Mouse (Mus musculus): Measurements from ENCODE around the gene Notum.

The Notum gene

GRCm38 (mm10) chr11:120673594-120674122, 12.7 kb upstream of the Notum start:
- DNase-seq (ENCODE audit: low read depth): no peak

- DNase-seq (ENCODE audit: low read depth): peak; percentile 92
Measured at GRCm38 (mm10) chr11:120672687-120673593, 12.0 kb upstream of the Notum start, which contains the start of gene Aspscr1. TSS of gene Aspscr1 (plus strand) at chr11:120672973.

- no peak for DNase-seq (ENCODE audit: low read depth)
Measured at GRCm38 (mm10) chr11:120666617-120667016, 5.6 kb upstream of the Notum start.

GRCm38 (mm10) chr11:120665406-120665805, 4.4 kb upstream of the Notum start:
- DNase-seq (ENCODE audit: low read depth): no peak

GRCm38 (mm10) chr11:120663714-120664113, 2.7 kb upstream of the Notum start:
- no peak for DNase-seq (ENCODE audit: low read depth)

- DNase-seq (ENCODE audit: low read depth): no peak
Measured at GRCm38 (mm10) chr11:120662759-120663158, 1.8 kb upstream of the Notum start.

GRCm38 (mm10) chr11:120660301-120661075, 487 bp downstream of the Notum start:
- no peak for DNase-seq (ENCODE audit: low read depth)

- DNase-seq (ENCODE audit: low read depth): no peak
Measured at GRCm38 (mm10) chr11:120659509-120660300, 1.3 kb downstream of the Notum start.

- DNase-seq (ENCODE audit: low read depth): peak; percentile 64
Measured at GRCm38 (mm10) chr11:120658876-120659410, 2.0 kb downstream of the Notum start.

- DNase-seq (ENCODE audit: low read depth): no peak
Measured at GRCm38 (mm10) chr11:120657301-120657700, 3.7 kb downstream of the Notum start.

- DNase-seq (ENCODE audit: low read depth): no peak
Measured at GRCm38 (mm10) chr11:120654741-120655140, 6.2 kb downstream of the Notum start.

GRCm38 (mm10) chr11:120651872-120652271, 9.1 kb downstream of the Notum start:
- DNase-seq (ENCODE audit: low read depth): no peak

GRCm38 (mm10) chr11:120648001-120648476, 12.9 kb downstream of the Notum start, which contains the start of gene Myadml2:
TSS of gene Myadml2 (minus strand) at chr11:120648158.
- no peak for DNase-seq (ENCODE audit: low read depth)

GRCm38 (mm10) chr11:120647047-120647830, 13.7 kb downstream of the Notum start:
- DNase-seq (ENCODE audit: low read depth): no peak

GRCm38 (mm10) chr11:120643601-120643987, 17.4 kb downstream of the Notum start, which contains the start of gene Pycr1:
TSS of gene Pycr1 (minus strand) at chr11:120643769.
- peak; percentile 86 for DNase-seq (ENCODE audit: low read depth)

- no peak for DNase-seq (ENCODE audit: low read depth)
Measured at GRCm38 (mm10) chr11:120642939-120643600, 17.9 kb downstream of the Notum start.

- no peak for DNase-seq (ENCODE audit: low read depth)
Measured at GRCm38 (mm10) chr11:120641869-120642268, 19.1 kb downstream of the Notum start.

GRCm38 (mm10) chr11:120641255-120641654, 19.7 kb downstream of the Notum start:
- no peak for DNase-seq (ENCODE audit: low read depth)

GRCm38 (mm10) chr11:120634810-120635209, 26.2 kb downstream of the Notum start:
- no peak for DNase-seq (ENCODE audit: low read depth)

Data from c-Kit-positive CD71-negative TER-119-negative erythroid progenitor cells, embryonic 14.5 days (primary cell).